Mouse (Mus musculus) limb, embryonic 15.5 days (tissue): ENCODE measurements around the gene Chek2. TPM values are rescaled to one million over a fixed set of nuclear protein-coding genes. Genes with fewer than 3 reads are reported as not detected.
"Not testable (repeated sequence)": the region's sequence is repeated elsewhere in the genome, so short reads cannot be mapped to it uniquely, and the experiment has no call there.

Experiments used
- ATAC-seq: fragments of 200-750 bp; cut with Nextera tagmentation; 2 replicates; pipeline ENCODE4 v1.8.0; 2017; ENCODE audit warnings: low read depth, moderate TSS enrichment; ENCODE audit not compliant: insufficient number of reproducible peaks, low FRiP score, low TSS enrichment
- H3K27ac ChIP-seq: fragments of 300-500 bp; sonication (generic); 2 replicates; pipeline ENCODE4 v1.5.1; 2015; ENCODE audit warnings: moderate library complexity, mild to moderate bottlenecking, inconsistent platforms
- H3K27me3 ChIP-seq: fragments of 300-500 bp; sonication (generic); 2 replicates; pipeline ENCODE4 v1.6.1; 2015; ENCODE audit warnings: inconsistent platforms
- H3K36me3 ChIP-seq: fragments of 300-500 bp; sonication (generic); 2 replicates; pipeline ENCODE4 v1.6.1; 2015; ENCODE audit warnings: inconsistent platforms
- H3K4me1 ChIP-seq: fragments of 300-500 bp; sonication (generic); 2 replicates; pipeline ENCODE4 v1.6.1; 2015; ENCODE audit warnings: inconsistent platforms
- H3K4me2 ChIP-seq: fragments of 300-500 bp; sonication (generic); 2 replicates; pipeline ENCODE4 v1.6.1; 2015; ENCODE audit warnings: mild to moderate bottlenecking, inconsistent platforms
- H3K4me3 ChIP-seq: fragments of 300-500 bp; sonication (generic); 2 replicates; pipeline ENCODE4 v1.5.1; 2015; ENCODE audit warnings: mild to moderate bottlenecking, inconsistent platforms
- H3K9ac ChIP-seq: fragments of 300-500 bp; sonication (generic); 2 replicates; pipeline ENCODE4 v1.6.1; 2015; ENCODE audit warnings: inconsistent platforms
- H3K9me3 ChIP-seq: fragments of 300-500 bp; sonication (generic); 2 replicates; pipeline ENCODE4 v1.6.1; 2016; ENCODE audit warnings: inconsistent platforms
- WGBS: fragments of 180-500 bp; shearing (Covaris S2); methylation state at CpG from one replicate; pipeline ENCODE4 v1.1.7; 2015; 5-methylcytosine and 5-hydroxymethylcytosine counted together
- polyA plus RNA-seq: library from polyadenylated mRNA; unstranded; fragments of >200 nt; fragmentation: Nextera tagmentation; extraction: Ambion mirVana; gene quantifications from 2 replicates; pipeline ENCODE4 v1.2.1, GENCODE M21; 2015

Chek2 gene
- polyA plus RNA-seq, 1 experiment from 2014 or later: 20.0 TPM

DNA sequence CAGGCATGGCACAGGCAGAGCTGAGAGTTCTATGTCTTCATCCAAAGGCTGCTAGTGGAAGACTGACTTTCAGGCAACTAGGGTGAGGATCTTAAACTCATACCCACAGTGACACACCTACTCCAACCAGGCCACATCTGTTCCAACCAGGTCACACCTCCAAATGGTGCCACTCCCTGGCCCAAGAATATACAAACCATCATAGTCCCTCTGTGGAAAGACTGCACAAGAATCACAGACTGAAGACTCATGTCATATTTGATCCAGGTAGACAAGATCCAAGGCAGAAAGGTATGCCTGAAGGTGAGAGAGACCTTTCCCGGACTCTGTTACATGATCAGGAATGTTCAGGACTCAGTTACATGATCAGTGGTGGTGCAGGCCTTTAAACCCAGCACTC lies 38.7 kb downstream of the Chek2 start:
- not testable (repeated sequence) for H3K27ac ChIP-seq, ATAC-seq, H3K4me2 ChIP-seq, H3K9ac ChIP-seq, H3K36me3 ChIP-seq, H3K27me3 ChIP-seq, H3K4me3 ChIP-seq, H3K9me3 ChIP-seq
- peaks cover 23% of the 10 kb centered on the region for H3K4me1 ChIP-seq
- 91% methylated on average over 1 of the region's 1 CpGs for WGBS

DNA sequence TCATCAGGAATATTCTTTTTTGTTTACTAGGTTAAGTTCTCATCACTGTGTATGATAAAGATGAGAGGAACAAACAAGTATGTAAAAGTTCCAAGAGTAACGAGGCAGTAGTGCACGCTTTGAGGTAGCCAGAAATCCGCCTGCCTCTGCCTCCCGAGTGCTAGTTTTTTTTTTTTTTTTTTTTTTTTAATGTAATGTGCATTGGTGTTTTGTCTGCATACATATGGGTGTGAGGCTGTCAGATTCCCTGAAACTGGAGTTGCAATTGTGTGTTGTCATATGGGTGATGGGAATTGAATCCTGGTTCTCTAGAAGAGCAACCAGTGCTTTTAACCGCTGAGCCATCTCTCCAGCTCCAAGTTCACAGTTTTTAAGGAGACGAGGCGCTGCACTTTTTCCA lies 39.3 kb downstream of the Chek2 start:
- peak overlapping the region; percentile 92 for H3K9ac ChIP-seq

DNA sequence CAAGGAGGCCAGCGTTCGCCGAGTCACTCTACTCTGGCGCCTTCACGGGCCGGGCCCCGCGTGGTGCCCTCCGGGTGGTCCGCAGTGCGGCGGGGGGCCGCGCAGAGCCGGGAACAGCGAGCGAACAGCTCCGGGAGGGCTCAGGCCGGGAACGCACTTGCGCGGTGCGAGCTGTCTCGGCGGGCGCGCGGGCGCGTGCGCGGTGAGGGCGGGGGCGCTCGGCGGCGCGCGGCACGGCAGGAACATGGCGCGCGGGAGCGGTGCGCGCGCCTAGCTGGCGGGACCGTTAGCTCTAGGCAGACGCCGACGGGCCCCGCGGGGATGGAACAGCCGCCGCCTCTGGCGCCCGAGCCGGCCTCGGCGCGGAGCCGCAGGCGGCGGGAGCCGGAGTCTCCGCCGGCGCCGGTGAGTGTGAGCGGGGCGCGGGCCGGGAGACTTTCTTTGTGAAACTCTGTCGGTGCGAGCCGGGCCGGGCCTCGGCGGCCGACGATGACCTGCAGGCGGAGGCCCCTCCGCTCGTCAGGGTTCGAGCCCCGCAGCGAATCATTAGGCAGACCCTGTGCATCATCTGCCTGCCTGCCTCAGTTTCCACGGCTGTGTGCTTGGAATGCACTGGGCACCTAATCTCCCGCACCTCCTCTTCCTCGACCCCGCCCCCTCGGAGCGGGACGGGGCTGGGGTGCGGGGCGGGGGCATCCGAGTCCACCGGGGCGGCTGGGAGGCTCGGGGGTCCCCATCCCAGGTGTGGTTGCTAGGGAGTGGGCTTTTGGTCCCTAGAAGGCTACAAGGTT lies 40.0 kb downstream of the Chek2 start, which contains the start of gene Ttc28:
Ttc28 (plus strand) TSS at position 220 of the 791 bp plus-strand sequence.
- peak within 1 kb of the TSS; percentile 92 for H3K9ac ChIP-seq
- peak within 1 kb of the TSS; percentile 91 for H3K27ac ChIP-seq
- H3K9me3 ChIP-seq: no peaks in the 10 kb centered on the region
- H3K27me3 ChIP-seq: no peaks in the 10 kb centered on the region
- ATAC-seq: peak; percentile 89
- under 1% methylated on average over 91 of the region's 101 CpGs for WGBS
- H3K4me3 ChIP-seq: peak within 1 kb of the TSS; percentile 85
- H3K4me2 ChIP-seq: peak within 1 kb of the TSS; percentile 79
- peaks cover 23% of the 10 kb centered on the region for H3K4me1 ChIP-seq
- peaks cover 3% of the 10 kb centered on the region; the same call in 1 of the 2 replicates for H3K36me3 ChIP-seq

More for the DNA sequence above, 39.3 kb downstream of the Chek2 start:
- Histone ChIP-seq H3K27ac (peak overlapping the region; percentile 91), H3K4me3 (peak overlapping the region; percentile 85), H3K27me3 (no peaks in the 10 kb centered on the region), H3K9me3 (no peaks in the 10 kb centered on the region), H3K4me1 (peaks cover 23% of the 10 kb centered on the region), H3K36me3 (peaks cover 3% of the 10 kb centered on the region; the same call in 1 of the 2 replicates), H3K4me2 (peak overlapping the region; percentile 79)
- WGBS: 64% methylated on average over 7 of the region's 7 CpGs
- ATAC-seq: no peak

GRCm38 (mm10) chr5:110888596-110888995 lies 48.8 kb downstream of the Chek2 start:
- H3K4me2 ChIP-seq: no peak overlapping the region
- H3K4me1 ChIP-seq: no peaks in the 10 kb centered on the region
- no peak overlapping the region for H3K4me3 ChIP-seq
- 81% methylated on average over 4 of the region's 4 CpGs for WGBS
- no peaks in the 10 kb centered on the region for H3K9me3 ChIP-seq
- H3K36me3 ChIP-seq: peaks cover 22% of the 10 kb centered on the region
- H3K27me3 ChIP-seq: no peaks in the 10 kb centered on the region
- ATAC-seq: no peak
- H3K27ac ChIP-seq: no peak overlapping the region
- no peak overlapping the region for H3K9ac ChIP-seq

DNA sequence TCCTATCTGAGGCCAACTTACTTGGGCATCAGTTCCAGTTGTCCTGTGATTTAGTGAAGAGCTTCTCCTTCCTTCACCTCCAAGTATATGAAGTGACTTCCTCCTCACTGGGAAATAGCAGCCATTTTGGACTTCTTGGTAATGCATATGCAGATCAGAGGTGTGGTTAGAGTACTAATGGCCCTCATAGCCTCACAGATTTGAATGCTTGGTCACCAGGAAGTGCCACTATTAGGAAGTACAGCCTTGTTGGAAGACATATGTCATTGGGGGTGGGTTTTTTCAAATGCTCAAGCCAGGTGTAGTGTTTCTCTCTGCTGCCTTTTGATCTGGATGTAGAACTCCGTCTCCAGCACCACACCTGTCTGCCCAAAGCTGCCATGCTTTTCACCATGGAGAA lies 50.2 kb downstream of the Chek2 start:
- Histone ChIP-seq H3K4me3 (no peak overlapping the region), H3K27me3 (no peaks in the 10 kb centered on the region), H3K9ac (no peak overlapping the region), H3K9me3 (no peaks in the 10 kb centered on the region), H3K4me2 (no peak overlapping the region), H3K4me1 (no peaks in the 10 kb centered on the region), H3K36me3 (peaks cover 33% of the 10 kb centered on the region), H3K27ac (no peak overlapping the region)
- 75% methylated on average over 1 of the region's 1 CpGs for WGBS
- ATAC-seq: no peak

- ATAC-seq: no peak
- no peak overlapping the region for H3K9ac ChIP-seq
- H3K4me2 ChIP-seq: no peak overlapping the region
- peaks cover 36% of the 10 kb centered on the region for H3K36me3 ChIP-seq
- 93% methylated on average over 3 of the region's 3 CpGs for WGBS
- H3K9me3 ChIP-seq: no peaks in the 10 kb centered on the region
- H3K4me1 ChIP-seq: no peaks in the 10 kb centered on the region
- H3K27ac ChIP-seq: no peak overlapping the region
- no peaks in the 10 kb centered on the region for H3K27me3 ChIP-seq
- H3K4me3 ChIP-seq: no peak overlapping the region
Observed at GRCm38 (mm10) chr5:110890561-110890960, 50.8 kb downstream of the Chek2 start.

- Histone ChIP-seq H3K4me2 (no peak overlapping the region), H3K4me3 (no peak overlapping the region), H3K4me1 (no peaks in the 10 kb centered on the region), H3K9me3 (no peaks in the 10 kb centered on the region), H3K9ac (no peak overlapping the region), H3K27me3 (no peaks in the 10 kb centered on the region), H3K36me3 (peaks cover 39% of the 10 kb centered on the region), H3K27ac (0 out of 2 replicates have a peak overlapping the region, but pooled peaks have one; percentile 1)
- WGBS: 54% methylated on average over 7 of the region's 7 CpGs
- ATAC-seq: no peak
Observed at GRCm38 (mm10) chr5:110897114-110897788, 57.5 kb downstream of the Chek2 start.

GRCm38 (mm10) chr5:110898169-110898568 lies 58.4 kb downstream of the Chek2 start:
- WGBS: 32% methylated on average over 7 of the region's 7 CpGs
- peaks cover 30% of the 10 kb centered on the region for H3K36me3 ChIP-seq
- H3K4me1 ChIP-seq: no peaks in the 10 kb centered on the region
- H3K4me3 ChIP-seq: no peak overlapping the region
- peak; percentile 58; the same call in 1 of the 2 replicates for ATAC-seq
- no peak overlapping the region for H3K4me2 ChIP-seq
- H3K27ac ChIP-seq: no peak overlapping the region
- no peak overlapping the region for H3K9ac ChIP-seq
- H3K27me3 ChIP-seq: no peaks in the 10 kb centered on the region
- H3K9me3 ChIP-seq: no peaks in the 10 kb centered on the region

DNA sequence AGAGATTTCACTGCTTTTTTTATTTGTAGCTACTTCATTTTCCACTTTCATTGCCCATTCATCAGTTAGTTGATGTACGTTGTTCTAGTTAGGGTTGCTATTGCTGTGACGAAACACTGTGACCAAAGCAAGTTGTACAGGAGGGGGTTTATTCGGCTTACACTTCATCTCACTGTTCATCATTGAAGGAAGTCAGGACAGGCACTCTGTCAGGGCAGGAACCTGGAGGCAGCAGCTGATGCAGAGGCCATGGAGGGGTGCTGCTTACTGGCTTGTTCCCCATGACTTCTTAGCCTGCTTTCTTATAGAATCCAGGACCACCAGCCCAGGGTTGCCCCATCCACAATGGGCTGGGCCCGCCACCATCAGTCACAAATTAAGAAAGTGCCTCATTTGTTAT lies 59.0 kb downstream of the Chek2 start:
- H3K27me3 ChIP-seq: no peaks in the 10 kb centered on the region
- H3K36me3 ChIP-seq: peaks cover 25% of the 10 kb centered on the region
- H3K4me3 ChIP-seq: no peak overlapping the region
- H3K9me3 ChIP-seq: no peaks in the 10 kb centered on the region
- WGBS: 63% methylated on average over 4 of the region's 4 CpGs
- ATAC-seq: no peak
- no peak overlapping the region for H3K4me2 ChIP-seq
- H3K4me1 ChIP-seq: no peaks in the 10 kb centered on the region
- H3K27ac ChIP-seq: no peak overlapping the region
- no peak overlapping the region for H3K9ac ChIP-seq

- Histone ChIP-seq H3K27ac (no peak overlapping the region), H3K9ac (no peak overlapping the region), H3K4me1 (no peaks in the 10 kb centered on the region), H3K27me3 (no peaks in the 10 kb centered on the region), H3K4me2 (no peak overlapping the region), H3K4me3 (no peak overlapping the region), H3K36me3 (peaks cover 14% of the 10 kb centered on the region), H3K9me3 (no peaks in the 10 kb centered on the region)
- ATAC-seq: no peak
Observed at GRCm38 (mm10) chr5:110900331-110900730, 60.6 kb downstream of the Chek2 start.

DNA sequence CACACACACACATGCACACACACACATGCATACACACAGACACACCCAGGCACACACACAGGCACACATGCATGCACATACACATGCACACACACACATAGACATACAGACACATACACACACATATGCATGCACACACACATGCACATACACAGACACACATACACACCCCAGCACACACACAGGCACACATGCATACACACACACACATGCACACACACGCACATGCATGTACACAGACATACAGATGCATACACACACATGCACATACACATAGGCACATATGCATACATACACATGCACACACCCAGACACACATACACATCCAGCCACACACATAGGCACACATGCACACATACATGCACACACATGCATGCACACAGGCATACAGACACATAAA lies 66.9 kb downstream of the Chek2 start:
- WGBS: 90% methylated on average over 1 of the region's 1 CpGs
- no peak overlapping the region for H3K4me2 ChIP-seq
- peaks cover 14% of the 10 kb centered on the region for H3K36me3 ChIP-seq
- H3K4me1 ChIP-seq: peaks cover under 1% of the 10 kb centered on the region; the same call in 1 of the 2 replicates
- no peaks in the 10 kb centered on the region for H3K9me3 ChIP-seq
- H3K9ac ChIP-seq: no peak overlapping the region
- 0 out of 2 replicates have a peak, but pooled peaks have one; percentile 52 for ATAC-seq
- no peaks in the 10 kb centered on the region for H3K27me3 ChIP-seq
- no peak overlapping the region for H3K27ac ChIP-seq
- no peak overlapping the region for H3K4me3 ChIP-seq

DNA sequence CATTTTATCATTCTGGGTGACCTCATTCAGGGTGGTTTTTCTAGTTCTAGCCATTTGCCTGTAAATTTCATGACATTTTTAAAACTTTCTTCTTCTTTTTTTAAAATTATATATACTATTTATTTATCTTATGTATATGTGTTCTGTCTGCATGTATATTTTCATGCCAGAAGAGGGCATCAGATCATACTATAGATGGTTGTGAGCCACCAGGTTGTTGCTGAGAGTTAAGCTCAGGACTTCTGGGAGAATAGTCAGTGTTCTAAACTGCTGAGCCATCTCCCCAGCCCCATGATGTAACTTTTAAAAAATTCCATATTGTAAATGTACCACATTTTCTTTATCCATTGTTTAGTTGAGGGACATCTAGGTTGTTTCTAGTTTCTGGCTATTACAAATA lies 69.1 kb downstream of the Chek2 start:
- Histone ChIP-seq H3K4me1 (peaks cover 3% of the 10 kb centered on the region; the same call in 1 of the 2 replicates), H3K27ac (no peak overlapping the region), H3K27me3 (no peaks in the 10 kb centered on the region), H3K4me2 (no peak overlapping the region), H3K4me3 (no peak overlapping the region), H3K9me3 (no peaks in the 10 kb centered on the region), H3K9ac (no peak overlapping the region), H3K36me3 (peaks cover 11% of the 10 kb centered on the region)
- no peak for ATAC-seq
